ENCODE assay signal across 19 mouse cellular contexts in the genomic region with DNA sequence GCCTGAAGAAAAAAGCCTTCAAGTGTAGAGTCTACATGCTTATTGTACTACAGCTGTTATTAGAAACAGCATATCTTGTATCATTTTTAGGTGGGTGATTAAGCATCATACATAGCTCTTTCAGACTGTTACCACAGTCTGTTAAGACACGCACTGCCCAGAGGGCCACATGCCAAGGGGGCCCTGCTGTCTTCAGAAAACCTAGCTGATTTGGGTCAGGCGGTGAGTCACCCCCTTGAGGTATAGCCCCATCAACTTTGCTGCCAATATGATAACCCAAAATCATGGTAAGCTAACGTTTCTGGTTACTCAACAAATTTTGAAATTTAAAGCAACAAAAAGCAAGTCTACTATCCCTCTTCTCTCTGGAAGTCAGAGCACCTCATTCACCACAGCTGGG. TPM values are rescaled to one million over a fixed set of nuclear protein-coding genes. Genes with fewer than 3 reads are reported as not detected.
DNase-seq lines count a peak whose midpoint lies in the region.
"Had no signal": no experiment of that assay in that cellular context is flagged by ENCODE, and none has a peak within 500 bp of the region (broad histone marks: within the 10 kb centered on the region; RNA-seq: fewer than 3 reads in every experiment).

No protein-coding gene starts in this region.

- intact Hi-C loops in heart, postnatal 36 days (cut with DNase I), result no loop called here

- DNase-seq in 3134 (ENCODE audit: extremely low read depth, insufficient read length, low spot score) (peak; percentile 44), 416B (ENCODE audit: low read depth) (peak; percentile 81)
- peak; percentile 27 for DNase-seq in brain, adult 2 months (ENCODE audit: low read depth, low spot score)
- no peak for DNase-seq in thymus, adult 18-20 months
- DNase-seq in spleen, adult 18-20 months, result no peak
- no peak for DNase-seq in heart, postnatal 36 days
- DNase-seq: adrenal gland, adult 8-10 months; B cell, adult 2 months; cerebellum, adult 11-12 months; cerebellum, adult 8-10 months; cerebellum, postnatal 10 days; cerebellum, postnatal 36 days; embryo, embryonic 11 days; forebrain, postnatal 0 days; gastrocnemius, postnatal 25 days; heart, adult 18-20 months; heart, postnatal 10 days; heart, postnatal 4 days; kidney, adult 18-20 months had no signal

RNA-seq across cellular contexts. Expression of gene Pdpk1, which starts 31.3 kb away (rescaled TPM):
- total RNA-seq in heart, postnatal 36 days (2021), result 10 to 100 TPM; 41.0 to 45.2 TPM

RNA-seq across cellular contexts. Expression of gene Amdhd2, which starts 44.1 kb away (rescaled TPM):
- 10 to 100 TPM; 10.8 to 15.0 TPM for total RNA-seq in heart, postnatal 36 days (2021)

RNA-seq across cellular contexts. Expression of gene Kctd5, which starts 46.2 kb away (rescaled TPM):
- 10 to 100 TPM in 1 of 2 experiments, 1 to 10 TPM in 1; 8.8 to 11.4 TPM for total RNA-seq in heart, postnatal 36 days (2021)

RNA-seq across cellular contexts. Expression of gene Atp6v0c, which starts 50.1 kb away (rescaled TPM):
- 100 to 1,000 TPM; 227 to 247 TPM for total RNA-seq in heart, postnatal 36 days (2021)

Comparison
In these comparisons a context has a peak if more than half of its experiments do, and no peak if none do; other contexts are left out.
1. DNase-seq: peak in 3134 (single experiment), 416B (single experiment) and brain, adult 2 months (single experiment); none in thymus, adult 18-20 months (0 of 2), spleen, adult 18-20 months (0 of 2) and heart, postnatal 36 days (0 of 2).